Mouse (Mus musculus): ENCODE data around the gene Prss35.

DNA sequence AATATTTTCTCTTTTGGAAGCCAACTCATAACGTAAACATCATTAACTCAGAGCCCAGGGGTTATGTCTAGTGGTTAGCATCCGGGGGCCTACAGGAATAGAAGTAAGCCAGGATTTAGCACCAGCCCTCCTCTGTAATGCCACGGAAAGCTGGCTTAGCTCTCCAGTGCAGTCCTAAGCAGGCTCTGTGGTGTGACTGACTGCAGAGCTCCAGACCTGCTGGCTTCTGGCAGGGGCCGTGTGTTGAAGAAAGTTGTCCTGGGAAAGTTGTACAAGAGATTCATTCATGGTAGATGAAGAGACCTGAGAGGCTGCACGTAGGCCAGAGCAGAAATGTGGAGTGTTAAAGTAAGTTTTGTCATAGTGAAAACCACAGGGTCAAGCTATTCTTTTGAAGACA is 42.2 kb upstream of the Prss35 start:
- TF ChIP-seq POLR2A (IDR thresholded peaks at IDR 0.05; ENCODE audit: extremely low read depth, insufficient read depth, low read length) (no peak), CTCF (IDR thresholded peaks at IDR 0.05; ENCODE audit: extremely low read depth, insufficient read depth, low read length) (no peak)
